Mouse (Mus musculus): ENCODE results near the gene Bcl6b. TPM values are rescaled to one million over a fixed set of nuclear protein-coding genes. Genes with fewer than 3 reads are reported as not detected.

Bcl6b gene
- polyA plus RNA-seq, 2 experiments: 1.0 TPM

- no peaks in the 10 kb centered on the region for H3K36me3 ChIP-seq (replicated peaks; ENCODE audit: control insufficient read depth, insufficient read depth, low read depth)
- no peaks in the 10 kb centered on the region for H3K9me3 ChIP-seq (ENCODE audit: control insufficient read depth, low read length)
- no peak for TF ChIP-seq EP300 (IDR thresholded peaks at IDR 0.05; ENCODE audit: low read depth)
- no peak for TF ChIP-seq CTCF (IDR thresholded peaks at IDR 0.05; ENCODE audit: low read depth)
- H3K27me3 ChIP-seq (ENCODE audit: control insufficient read depth, insufficient read depth, low read length): no peaks in the 10 kb centered on the region
- no peak overlapping the region for H3K4me2 ChIP-seq (ENCODE audit: low read depth)
- no peaks in the 10 kb centered on the region for H3K4me1 ChIP-seq (replicated peaks; ENCODE audit: control insufficient read depth in 2 of 2, insufficient read depth in 2 of 2, low read length in 1 of 2)
- 23% methylated on average over 3 of the region's 3 CpGs for WGBS (ENCODE audit: insufficient replicate concordance)
- no peak overlapping the region for H3K27ac ChIP-seq
- H3K4me3 ChIP-seq (ENCODE audit: insufficient read depth in 1 of 2, low read depth in 2 of 2, low read length in 2 of 2): no peak overlapping the region
- no peak for DNase-seq (ENCODE audit: low read depth in 3 of 3, low spot score in 3 of 3)
- no peak overlapping the region for H3K9ac ChIP-seq (replicated peaks)
- ATAC-seq (ENCODE audit: insufficient read depth): no peak
Measured at GRCm38 (mm10) chr11:70265252-70265651, 35.7 kb upstream of the Bcl6b start.

DNA sequence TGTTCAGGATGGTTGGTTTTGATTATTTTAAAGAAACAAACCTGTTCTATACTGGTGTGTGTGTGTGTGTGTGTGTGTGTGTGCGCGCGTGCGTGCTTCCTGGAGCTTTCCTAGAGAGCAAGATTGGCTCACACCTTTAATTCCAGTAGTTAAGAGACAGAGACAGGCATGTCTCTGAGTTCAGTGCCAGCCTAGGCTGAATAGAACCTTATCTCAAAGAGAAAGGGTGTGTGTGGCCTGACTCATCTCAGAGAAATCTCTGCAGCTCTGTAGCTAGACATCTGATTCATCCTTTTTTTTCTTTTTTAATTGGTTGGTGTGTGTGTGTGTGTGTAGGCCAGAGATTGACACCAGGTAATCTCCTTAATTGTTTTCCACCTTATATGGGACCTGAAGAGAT lies 29.4 kb upstream of the Bcl6b start:
- Histone ChIP-seq H3K27me3 (ENCODE audit: control insufficient read depth, insufficient read depth, low read length) (peaks cover 16% of the 10 kb centered on the region), H3K27ac (no peak overlapping the region), H3K4me1 (replicated peaks; ENCODE audit: control insufficient read depth in 2 of 2, insufficient read depth in 2 of 2, low read length in 1 of 2) (no peaks in the 10 kb centered on the region), H3K4me2 (ENCODE audit: low read depth) (no peak overlapping the region), H3K4me3 (ENCODE audit: insufficient read depth in 1 of 2, low read depth in 2 of 2, low read length in 2 of 2) (no peak overlapping the region), H3K9me3 (ENCODE audit: control insufficient read depth, low read length) (no peaks in the 10 kb centered on the region), H3K9ac (replicated peaks) (no peak overlapping the region), H3K36me3 (replicated peaks; ENCODE audit: control insufficient read depth, insufficient read depth, low read depth) (no peaks in the 10 kb centered on the region)
- TF ChIP-seq CTCF (IDR thresholded peaks at IDR 0.05; ENCODE audit: low read depth): no peak
- TF ChIP-seq EP300 (IDR thresholded peaks at IDR 0.05; ENCODE audit: low read depth): no peak
- WGBS (ENCODE audit: insufficient replicate concordance): 83% methylated on average over 4 of the region's 4 CpGs
- ATAC-seq (ENCODE audit: insufficient read depth) (no peak), DNase-seq (ENCODE audit: low read depth in 3 of 3, low spot score in 3 of 3) (no peak)

GRCm38 (mm10) chr11:70254931-70255531 lies 25.4 kb upstream of the Bcl6b start, which contains the start of gene Alox12:
TSS of gene Alox12 (minus strand) at chr11:70255353.
- Histone ChIP-seq H3K4me1 (replicated peaks; ENCODE audit: control insufficient read depth in 2 of 2, insufficient read depth in 2 of 2, low read length in 1 of 2) (0 out of 4 replicates have a peak, but pooled peaks cover 0 to 2% of the 10 kb centered on the region in 2 experiments), H3K9ac (replicated peaks) (no peak within 1 kb of the TSS; the same call in 1 of the 2 replicates), H3K27ac (no peak within 1 kb of the TSS), H3K9me3 (ENCODE audit: control insufficient read depth, low read length) (no peaks in the 10 kb centered on the region), H3K4me2 (ENCODE audit: low read depth) (peak within 1 kb of the TSS; percentile 36), H3K4me3 (ENCODE audit: insufficient read depth in 1 of 2, low read depth in 2 of 2, low read length in 2 of 2) (peak within 1 kb of the TSS; percentile 25 to 26; a peak in 2 of 4 replicates), H3K27me3 (ENCODE audit: control insufficient read depth, insufficient read depth, low read length) (peaks cover 30% of the 10 kb centered on the region), H3K36me3 (replicated peaks; ENCODE audit: control insufficient read depth, insufficient read depth, low read depth) (no peaks in the 10 kb centered on the region)
- no peak for DNase-seq (ENCODE audit: low read depth in 3 of 3, low spot score in 3 of 3)
- TF ChIP-seq CTCF (IDR thresholded peaks at IDR 0.05; ENCODE audit: low read depth) (peak; percentile 35; the same call in 1 of the 2 replicates), EP300 (IDR thresholded peaks at IDR 0.05; ENCODE audit: low read depth) (no peak)
- WGBS (ENCODE audit: insufficient replicate concordance): 5% methylated on average over 25 of the region's 25 CpGs
- ATAC-seq (ENCODE audit: insufficient read depth): no peak

DNA sequence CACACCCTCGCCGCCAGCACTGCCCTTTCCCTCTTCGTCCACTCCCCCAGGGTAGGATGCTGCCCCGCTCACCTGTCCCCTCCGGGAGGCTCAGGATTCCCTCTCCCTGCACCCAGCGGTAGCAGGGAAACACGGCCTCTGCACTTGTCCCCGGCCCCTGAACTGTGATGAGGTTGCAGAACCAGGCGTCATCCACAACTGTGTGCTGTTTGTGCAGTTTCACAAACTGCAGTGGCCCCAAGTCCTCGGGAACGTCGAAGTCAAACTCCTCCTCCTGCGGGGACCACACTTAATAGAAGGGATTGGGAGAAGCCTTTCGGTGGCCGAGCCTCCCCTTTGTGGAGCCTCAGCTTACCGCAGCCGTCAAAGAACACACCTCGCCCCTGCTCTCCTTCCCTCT lies 24.7 kb upstream of the Bcl6b start:
- peaks cover 30% of the 10 kb centered on the region for H3K27me3 ChIP-seq (ENCODE audit: control insufficient read depth, insufficient read depth, low read length)
- no peaks in the 10 kb centered on the region for H3K36me3 ChIP-seq (replicated peaks; ENCODE audit: control insufficient read depth, insufficient read depth, low read depth)
- ATAC-seq (ENCODE audit: insufficient read depth) (no peak), DNase-seq (ENCODE audit: low read depth in 3 of 3, low spot score in 3 of 3) (no peak)
- 4% methylated on average over 18 of the region's 18 CpGs for WGBS (ENCODE audit: insufficient replicate concordance)
- 0 out of 4 replicates have a peak overlapping the region, but pooled peaks of 1 of the 2 experiments have one; percentile 15 for H3K4me3 ChIP-seq (ENCODE audit: insufficient read depth in 1 of 2, low read depth in 2 of 2, low read length in 2 of 2)
- peak overlapping the region; percentile 36; the same call in 1 of the 2 replicates for H3K4me2 ChIP-seq (ENCODE audit: low read depth)
- no peaks in the 10 kb centered on the region for H3K9me3 ChIP-seq (ENCODE audit: control insufficient read depth, low read length)
- H3K27ac ChIP-seq: no peak overlapping the region
- TF ChIP-seq EP300 (IDR thresholded peaks at IDR 0.05; ENCODE audit: low read depth) (no peak), CTCF (IDR thresholded peaks at IDR 0.05; ENCODE audit: low read depth) (no peak)
- 0 out of 4 replicates have a peak, but pooled peaks cover 0 to 2% of the 10 kb centered on the region in 2 experiments for H3K4me1 ChIP-seq (replicated peaks; ENCODE audit: control insufficient read depth in 2 of 2, insufficient read depth in 2 of 2, low read length in 1 of 2)
- no peak overlapping the region; the same call in 1 of the 2 replicates for H3K9ac ChIP-seq (replicated peaks)

GRCm38 (mm10) chr11:70251853-70252252 lies 22.3 kb upstream of the Bcl6b start:
- no peak overlapping the region for H3K4me2 ChIP-seq (ENCODE audit: low read depth)
- H3K27me3 ChIP-seq (ENCODE audit: control insufficient read depth, insufficient read depth, low read length): peaks cover 30% of the 10 kb centered on the region
- DNase-seq (ENCODE audit: low read depth in 3 of 3, low spot score in 3 of 3) (no peak), ATAC-seq (ENCODE audit: insufficient read depth) (no peak)
- H3K4me3 ChIP-seq (ENCODE audit: insufficient read depth in 1 of 2, low read depth in 2 of 2, low read length in 2 of 2): no peak overlapping the region
- no peak overlapping the region for H3K27ac ChIP-seq
- 54% methylated on average over 8 of the region's 8 CpGs for WGBS (ENCODE audit: insufficient replicate concordance)
- H3K9me3 ChIP-seq (ENCODE audit: control insufficient read depth, low read length): no peaks in the 10 kb centered on the region
- no peaks in the 10 kb centered on the region for H3K36me3 ChIP-seq (replicated peaks; ENCODE audit: control insufficient read depth, insufficient read depth, low read depth)
- TF ChIP-seq CTCF (IDR thresholded peaks at IDR 0.05; ENCODE audit: low read depth): no peak
- 0 out of 4 replicates have a peak, but pooled peaks cover 0 to 2% of the 10 kb centered on the region in 2 experiments for H3K4me1 ChIP-seq (replicated peaks; ENCODE audit: control insufficient read depth in 2 of 2, insufficient read depth in 2 of 2, low read length in 1 of 2)
- no peak overlapping the region for H3K9ac ChIP-seq (replicated peaks)
